Mouse (Mus musculus) adrenal gland, adult 8-10 months (tissue): ENCODE measurements around the gene Olfr746. TPM values are rescaled to one million over a fixed set of nuclear protein-coding genes. Genes with fewer than 3 reads are reported as not detected.

Experiments used
- DNase-seq: peaks from one replicate; pipeline ENCODE4 v3.0.0; 2022
- total RNA-seq, 4 experiments: library from RNA; stranded (reverse); gene quantifications; 2 replicates each; pipeline ENCODE4 v1.2.4; 2022

Gene Olfr746
- total RNA-seq = not detected

- DNase-seq = no peak
These were observed at the start of gene Olfr746 for GRCm38 (mm10) chr14:50646783-50647182. Olfr746 (plus strand) TSS chr14:50647083.

DNA sequence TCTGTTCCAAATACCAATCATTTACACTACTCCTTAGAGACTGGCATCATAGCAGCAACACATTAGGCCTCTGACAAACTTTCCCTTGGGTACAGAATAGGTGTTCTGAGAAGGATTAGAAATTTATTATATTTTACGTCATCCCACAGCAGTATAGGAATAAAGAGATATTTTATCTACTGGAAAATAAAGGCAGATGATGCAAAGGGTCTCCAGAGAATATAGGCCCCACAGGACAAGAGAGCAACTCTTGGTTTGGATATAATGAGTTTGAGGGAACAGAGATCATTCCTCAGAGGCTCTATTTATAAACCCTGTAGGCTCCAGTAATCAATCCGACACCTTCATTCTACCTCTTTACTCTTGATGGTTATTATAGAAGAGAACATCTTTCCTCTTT, 32.3 kb upstream of the Olfr746 start, which contains the start of gene Olfr744:
TSS of gene Olfr744 (plus strand) at position 301 of the 400 bp plus-strand sequence.
- DNase-seq = no peak

- DNase-seq = no peak
These were observed 7.8 kb upstream of the Olfr746 start, which contains the start of gene Olfr745 for GRCm38 (mm10) chr14:50639088-50639487. Olfr745 (plus strand) TSS chr14:50639388.

GRCm38 (mm10) chr14:50693106-50693505, 46.2 kb downstream of the Olfr746 start, which contains the start of gene Olfr747:
Olfr747 (minus strand) TSS chr14:50693206.
- no peak for DNase-seq

Other genes starting within 250 kb of the Olfr746 start
- gene Olfr738, start 239.5 kb upstream of the Olfr746 start, total RNA-seq = not detected
- gene Olfr739, start 228.5 kb upstream of the Olfr746 start, total RNA-seq = not detected
- gene Olfr740, start 201.5 kb upstream of the Olfr746 start, total RNA-seq = not detected
- gene Olfr741, start 174.3 kb upstream of the Olfr746 start, total RNA-seq = not detected
- gene Olfr742, start 143.5 kb upstream of the Olfr746 start, total RNA-seq = not detected
- not detected for gene Olfr743, start 125.2 kb upstream of the Olfr746 start, total RNA-seq
- gene Olfr744, start 32.2 kb upstream of the Olfr746 start, total RNA-seq = not detected
- not detected for gene Olfr745, start 7.7 kb upstream of the Olfr746 start, total RNA-seq
- gene Olfr747, start 46.1 kb downstream of the Olfr746 start, total RNA-seq = not detected
- not detected for gene Olfr748, start 60.3 kb downstream of the Olfr746 start, total RNA-seq
- gene Olfr749, start 98.0 kb downstream of the Olfr746 start, total RNA-seq = not detected
- 10 to 100 TPM; 40.9 to 57.7 (median 53.5) TPM for gene Ttc5, start 138.4 kb downstream of the Olfr746 start, total RNA-seq
- gene Ccnb1ip1, start 160.6 kb downstream of the Olfr746 start, total RNA-seq = 1 to 10 TPM in 1 of 4 experiments, under 1 TPM in 1, not detected in 2; 0.58 to 1.8 TPM
- 10 to 100 TPM; 24.2 to 40.7 (median 31.3) TPM for gene Parp2, start 160.8 kb downstream of the Olfr746 start, total RNA-seq
- gene Tep1, start 223.5 kb downstream of the Olfr746 start, total RNA-seq = 10 to 100 TPM; 25.5 to 33.6 (median 25.9) TPM